Mouse (Mus musculus) hindbrain, embryonic 14.5 days (tissue): ENCODE results near the gene Nfe2. TPM values are rescaled to one million over a fixed set of nuclear protein-coding genes. Genes with fewer than 3 reads are reported as not detected.

Source experiments
- ATAC-seq: fragments of 200-750 bp; cut with Nextera tagmentation; 2 replicates; pipeline ENCODE4 v1.8.0; 2017; ENCODE audit warnings: moderate number of reproducible peaks, mild to moderate bottlenecking, moderate TSS enrichment, moderate library complexity; ENCODE audit not compliant: low FRiP score
- DNase-seq: peaks from one replicate; pipeline ENCODE4 v3.0.0-alpha.2; 2015; ENCODE audit warnings: low spot score
- H3K27ac ChIP-seq: fragments of 300-500 bp; sonication (generic); 2 replicates; pipeline ENCODE4 v1.5.1; 2014; ENCODE audit warnings: mild to moderate bottlenecking, moderate library complexity
- H3K27me3 ChIP-seq: fragments of 300-500 bp; sonication (generic); 2 replicates; pipeline ENCODE4 v1.6.1; 2014; ENCODE audit warnings: mild to moderate bottlenecking, low read length, mixed read lengths; ENCODE audit not compliant: control insufficient read depth, insufficient read depth
- H3K36me3 ChIP-seq: fragments of 300-500 bp; sonication (generic); replicated peaks from 2 replicates; pipeline ENCODE4 v1.6.1; 2014; ENCODE audit not compliant: control insufficient read depth, insufficient read depth
- H3K4me1 ChIP-seq: fragments of 300-500 bp; sonication (generic); replicated peaks from 2 replicates; pipeline ENCODE4 v1.6.1; 2014; ENCODE audit warnings: antibody characterized with exemption, low read length, mixed read lengths; ENCODE audit not compliant: control insufficient read depth, insufficient read depth
- H3K4me2 ChIP-seq: fragments of 300-500 bp; sonication (generic); replicated peaks from 2 replicates; pipeline ENCODE4 v1.6.1; 2014; ENCODE audit warnings: mild to moderate bottlenecking, moderate library complexity
- H3K4me3 ChIP-seq: fragments of 300-500 bp; sonication (generic); replicated peaks from 2 replicates; pipeline ENCODE4 v1.5.1; 2014; ENCODE audit warnings: mild to moderate bottlenecking, low read length
- H3K9ac ChIP-seq: fragments of 300-500 bp; sonication (generic); 2 replicates; pipeline ENCODE4 v1.6.1; 2014
- H3K9me3 ChIP-seq: fragments of 300-500 bp; sonication (generic); 2 replicates; pipeline ENCODE4 v1.6.1; 2016; ENCODE audit warnings: low read length; ENCODE audit not compliant: control insufficient read depth
- WGBS: fragments of 180-500 bp; shearing (Covaris S2); extraction: QIAGEN DNeasy Blood & Tissue Kit; methylation state at CpG from one replicate; pipeline ENCODE4 v1.1.7; 2014; 5-methylcytosine and 5-hydroxymethylcytosine counted together
- microRNA counts: library from miRNA; unstranded; fragments of <30 nt; microRNA quantifications from one replicate; lab custom pipeline; 2016
- microRNA-seq: library from miRNA; unstranded; fragments of <30 nt; microRNA quantifications from one replicate; pipeline ENCODE4, GENCODE M21; 2016
- polyA plus RNA-seq: library from polyadenylated mRNA; unstranded; fragments of >200 nt; fragmentation: Nextera tagmentation; extraction: Ambion mirVana; gene quantifications from 2 replicates; pipeline ENCODE4 v1.2.1, GENCODE M21; 2014

Nfe2 gene
- polyA plus RNA-seq, 1 experiment from 2014 or later: 1.1 TPM

GRCm38 (mm10) chr15:103214971-103215907 lies 43.0 kb downstream of the Nfe2 start:
- no peaks in the 10 kb centered on the region for H3K9me3 ChIP-seq
- peaks cover 30% of the 10 kb centered on the region for H3K36me3 ChIP-seq
- peak overlapping the region; percentile 36 for H3K4me3 ChIP-seq
- H3K9ac ChIP-seq: peak overlapping the region; percentile 64
- H3K27ac ChIP-seq: peak overlapping the region; percentile 93
- peak overlapping the region; percentile 73 for H3K4me2 ChIP-seq
- H3K27me3 ChIP-seq: no peaks in the 10 kb centered on the region
- ATAC-seq (peak; percentile 95), DNase-seq (peak; percentile 91)
- WGBS: under 1% methylated on average over 15 of the region's 15 CpGs
- H3K4me1 ChIP-seq: peaks cover 22% of the 10 kb centered on the region

- peak overlapping the region; percentile 73 for H3K4me2 ChIP-seq
- H3K27ac ChIP-seq: peak overlapping the region; percentile 81
- DNase-seq (no peak), ATAC-seq (no peak)
- peak overlapping the region; percentile 50 for H3K9ac ChIP-seq
- 15% methylated on average over 2 of the region's 2 CpGs for WGBS
- H3K9me3 ChIP-seq: no peaks in the 10 kb centered on the region
- H3K4me1 ChIP-seq: peaks cover 22% of the 10 kb centered on the region
- H3K27me3 ChIP-seq: no peaks in the 10 kb centered on the region
- H3K36me3 ChIP-seq: peaks cover 40% of the 10 kb centered on the region
- H3K4me3 ChIP-seq: peak overlapping the region; percentile 36
Observed at GRCm38 (mm10) chr15:103214149-103214548, 44.1 kb downstream of the Nfe2 start.

GRCm38 (mm10) chr15:103205156-103205555 lies 53.0 kb downstream of the Nfe2 start:
- no peak overlapping the region for H3K4me3 ChIP-seq
- H3K9ac ChIP-seq: no peak overlapping the region
- no peaks in the 10 kb centered on the region for H3K9me3 ChIP-seq
- no peaks in the 10 kb centered on the region for H3K27me3 ChIP-seq
- DNase-seq: no peak
- peaks cover 3% of the 10 kb centered on the region; the same call in 1 of the 2 replicates for H3K4me1 ChIP-seq
- no peak overlapping the region for H3K27ac ChIP-seq
- 60% methylated on average over 2 of the region's 2 CpGs for WGBS
- ATAC-seq: no peak
- no peak overlapping the region for H3K4me2 ChIP-seq
- peaks cover 81% of the 10 kb centered on the region for H3K36me3 ChIP-seq

- Histone ChIP-seq H3K4me1 (peaks cover 3% of the 10 kb centered on the region; the same call in 1 of the 2 replicates), H3K9ac (no peak overlapping the region), H3K36me3 (peaks cover 82% of the 10 kb centered on the region), H3K4me2 (no peak overlapping the region), H3K4me3 (no peak overlapping the region), H3K9me3 (no peaks in the 10 kb centered on the region), H3K27ac (peak overlapping the region; percentile 61), H3K27me3 (no peaks in the 10 kb centered on the region)
- no peak for ATAC-seq
- WGBS: 57% methylated on average over 6 of the region's 6 CpGs
- peak; percentile 63 for DNase-seq
Observed at GRCm38 (mm10) chr15:103202088-103202793, 56.0 kb downstream of the Nfe2 start.

MicroRNA genes within 50 kb of the gene (microRNA counts, 519-probe panel; counts per million panel counts)
- microRNA mmu-miR-148b (lab: Ali Mortazavi, UCI): 5,177 counts per million, percentile 60 among the panel's probes with 10 or more counts

Small RNA genes within 50 kb of the gene (microRNA-seq; reads per million reads assigned to microRNA genes)
- 308 reads per million, percentile 65 among the genes with 10 or more reads in this experiment for gene Mir148b

Other genes starting within 250 kb of the Nfe2 start
- gene Hoxc4, start 239.5 kb downstream of the Nfe2 start, polyA plus RNA-seq: 74.9 and 90.0 TPM in 2 replicates
- gene Smug1, start 91.3 kb downstream of the Nfe2 start, polyA plus RNA-seq: 37.6 and 40.8 TPM in 2 replicates
- gene Cbx5, start 18.6 kb downstream of the Nfe2 start, polyA plus RNA-seq: 153 and 171 TPM in 2 replicates
- 526 and 623 TPM in 2 replicates for gene Hnrnpa1, start 18.0 kb downstream of the Nfe2 start, polyA plus RNA-seq
- 214 and 220 TPM in 2 replicates for gene Copz1, start 14.3 kb upstream of the Nfe2 start, polyA plus RNA-seq
- 0.12 and 0.39 TPM in 2 replicates for gene Gpr84, start 52.2 kb upstream of the Nfe2 start, polyA plus RNA-seq
- gene Zfp385a, start 81.7 kb upstream of the Nfe2 start, polyA plus RNA-seq: 25.7 and 25.9 TPM in 2 replicates
- gene Itga5, start 108.4 kb upstream of the Nfe2 start, polyA plus RNA-seq: 7.7 and 8.1 TPM in 2 replicates
- gene Gtsf1, start 172.1 kb upstream of the Nfe2 start, polyA plus RNA-seq: not detected in 2 replicates
- gene Gtsf2, start 190.1 kb upstream of the Nfe2 start, polyA plus RNA-seq: not detected in 2 replicates
- 2.0 and 2.2 TPM in 2 replicates for gene Nckap1l, start 195.4 kb upstream of the Nfe2 start, polyA plus RNA-seq
- 88.9 and 90.0 TPM in 2 replicates for gene Pde1b, start 244.6 kb upstream of the Nfe2 start, polyA plus RNA-seq